Comparison of ENCODE assay signal across 37 mouse cellular contexts in the genomic region with DNA sequence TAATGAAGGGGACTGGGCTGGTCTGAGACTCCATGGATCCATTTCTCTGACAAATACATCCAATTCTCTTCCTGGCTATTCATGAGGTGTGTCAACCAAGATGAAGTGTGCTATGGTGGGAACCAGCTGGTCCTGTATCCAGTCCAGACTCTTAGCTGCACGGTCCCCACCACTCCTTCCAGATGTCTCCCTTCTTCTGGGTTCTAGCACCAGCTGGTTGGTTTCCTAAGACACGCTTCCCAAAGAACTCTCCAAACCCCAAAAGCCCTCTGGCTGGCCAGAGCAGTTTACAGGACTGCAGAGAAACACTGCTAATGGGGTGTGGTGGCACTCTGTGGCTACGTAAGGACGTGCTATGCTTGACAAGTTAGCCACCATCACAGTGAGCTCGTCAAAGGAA. TPM values are rescaled to one million over a fixed set of nuclear protein-coding genes. Genes with fewer than 3 reads are reported as not detected.
DNase-seq lines count a peak whose midpoint lies in the region; ATAC-seq and TF ChIP-seq lines count a peak whose summit lies in the region.
"Had no signal": no experiment of that assay in that cellular context is flagged by ENCODE, and none has a peak within 500 bp of the region (broad histone marks: within the 10 kb centered on the region; RNA-seq: fewer than 3 reads in every experiment).

No protein-coding gene starts in this region.

- WGBS in kidney, embryonic 15.5 days = 71% methylated on average over 5 of the region's 5 CpGs
- 38% methylated on average over 5 of the region's 5 CpGs for WGBS in lung, embryonic 14.5 days

- H3K4me3 ChIP-seq in kidney, embryonic 15.5 days (replicated peaks) = no peak overlapping the region
- H3K4me3 ChIP-seq in lung, embryonic 14.5 days (ENCODE audit: low read depth, low read length) = no peak overlapping the region
- H3K4me3 ChIP-seq: embryonic facial prominence, embryonic 10.5 days; embryonic facial prominence, embryonic 15.5 days; forebrain, embryonic 12.5 days; heart, embryonic 12.5 days; hindbrain, embryonic 13.5 days; limb, embryonic 13.5 days; midbrain, embryonic 13.5 days; neural tube, embryonic 13.5 days had no signal

- no peak for ATAC-seq in kidney, embryonic 15.5 days (replicated peaks; ENCODE audit: low FRiP score)
- peak; percentile 98 for ATAC-seq in lung, embryonic 14.5 days (ENCODE audit: insufficient read depth)
- ATAC-seq: activated CD4-positive, CD25-positive, alpha-beta regulatory T cell, adult 4 months; forebrain, postnatal 0 days; intestine, postnatal 0 days; midbrain, embryonic 13.5 days had no signal

- peak; percentile 91 for DNase-seq in heart, adult 11 months
- no peak for DNase-seq in heart, adult 8-10 months (ENCODE audit: low spot score)
- peak; percentile 19 to 21 for DNase-seq in kidney, postnatal 4 days
- DNase-seq in lung, embryonic 14.5 days = peak; percentile 97
- DNase-seq in lung, postnatal 14 days = peak; percentile 75
- DNase-seq in ovary, postnatal 14 days (ENCODE audit: low spot score) = no peak
- no peak for DNase-seq in layer of hippocampus, adult 8-10 months (ENCODE audit: low spot score in 2 of 2)
- DNase-seq: cerebellum, adult 2 months; cerebellum, postnatal 25 days; forebrain, postnatal 0 days; gastrocnemius, postnatal 10 days; kidney, postnatal 14 days; spleen, adult 18-20 months; thymus, postnatal 4 days had no signal

- H3K4me1 ChIP-seq in kidney, embryonic 15.5 days = peaks cover 20% of the 10 kb centered on the region
- peaks cover 26% of the 10 kb centered on the region for H3K4me1 ChIP-seq in lung, embryonic 14.5 days (ENCODE audit: insufficient read depth)
- H3K4me1 ChIP-seq: embryonic facial prominence, embryonic 15.5 days; forebrain, embryonic 12.5 days; hindbrain, embryonic 13.5 days; limb, embryonic 13.5 days; neural tube, embryonic 13.5 days had no signal

- H3K27ac ChIP-seq in kidney, embryonic 15.5 days = no peak overlapping the region
- H3K27ac ChIP-seq in lung, embryonic 14.5 days (ENCODE audit: low read depth) = no peak overlapping the region
- H3K27ac ChIP-seq: embryonic facial prominence, embryonic 10.5 days; embryonic facial prominence, embryonic 15.5 days; forebrain, embryonic 12.5 days; hindbrain, embryonic 13.5 days; limb, embryonic 13.5 days; midbrain, embryonic 13.5 days; neural tube, embryonic 13.5 days had no signal

- no peaks in the 10 kb centered on the region for H3K27me3 ChIP-seq in kidney, embryonic 15.5 days
- H3K27me3 ChIP-seq in lung, embryonic 14.5 days (ENCODE audit: insufficient read depth, low read length) = no peaks in the 10 kb centered on the region
- H3K27me3 ChIP-seq: CH12.LX; embryonic facial prominence, embryonic 15.5 days; heart, embryonic 12.5 days; limb, embryonic 13.5 days; midbrain, embryonic 13.5 days; neural tube, embryonic 13.5 days had no signal

- no peaks in the 10 kb centered on the region for H3K9me3 ChIP-seq in kidney, embryonic 15.5 days (replicated peaks)
- no peaks in the 10 kb centered on the region for H3K9me3 ChIP-seq in lung, embryonic 14.5 days (ENCODE audit: low read depth, low read length)
- H3K9me3 ChIP-seq: embryonic facial prominence, embryonic 10.5 days; embryonic facial prominence, embryonic 15.5 days; forebrain, embryonic 12.5 days; heart, embryonic 12.5 days; hindbrain, embryonic 13.5 days; limb, embryonic 13.5 days; midbrain, embryonic 13.5 days; neural tube, embryonic 13.5 days had no signal

- H3K36me3 ChIP-seq in kidney, embryonic 15.5 days = no peaks in the 10 kb centered on the region
- H3K36me3 ChIP-seq in lung, embryonic 14.5 days (ENCODE audit: insufficient read depth) = no peaks in the 10 kb centered on the region
- H3K36me3 ChIP-seq: embryonic facial prominence, embryonic 10.5 days; embryonic facial prominence, embryonic 15.5 days; forebrain, embryonic 12.5 days; heart, embryonic 12.5 days; hindbrain, embryonic 13.5 days; limb, embryonic 13.5 days; midbrain, embryonic 13.5 days; neural tube, embryonic 13.5 days had no signal

- H3K4me2 ChIP-seq in kidney, embryonic 15.5 days = no peak overlapping the region
- H3K4me2 ChIP-seq in lung, embryonic 14.5 days = no peak overlapping the region
- H3K4me2 ChIP-seq: embryonic facial prominence, embryonic 15.5 days; forebrain, embryonic 12.5 days; heart, embryonic 12.5 days; hindbrain, embryonic 13.5 days; limb, embryonic 13.5 days; liver, embryonic 11.5 days; midbrain, embryonic 13.5 days; neural tube, embryonic 13.5 days had no signal

- no peak overlapping the region for H3K9ac ChIP-seq in kidney, embryonic 15.5 days
- no peak overlapping the region for H3K9ac ChIP-seq in lung, embryonic 14.5 days
- H3K9ac ChIP-seq: embryonic facial prominence, embryonic 15.5 days; forebrain, embryonic 12.5 days; forebrain, postnatal 0 days; heart, embryonic 12.5 days; hindbrain, embryonic 13.5 days; limb, embryonic 13.5 days; midbrain, embryonic 13.5 days; neural tube, embryonic 13.5 days had no signal

- TF ChIP-seq CTCF in lung, embryonic 14.5 days (IDR thresholded peaks at IDR 0.05; ENCODE audit: low read depth) = no peak

RNA-seq across cellular contexts. Expression of a gene that starts 20.5 kb away (rescaled TPM):
- total RNA-seq in heart, adult 8-10 months (2022) = 1 to 10 TPM; 2.7 to 5.1 (median 2.9) TPM
- polyA plus RNA-seq in kidney, embryonic 15.5 days (2015; fragmentation: Nextera tagmentation; extraction: Ambion mirVana) = 15.5 and 16.8 TPM in 2 replicates
- 16.4 and 18.1 TPM in 2 replicates for polyA plus RNA-seq in lung, embryonic 14.5 days (2014; fragmentation: Nextera tagmentation; extraction: Ambion mirVana)
- total RNA-seq in layer of hippocampus, adult 8-10 months (2022) = 10 to 100 TPM; 22.1 to 26.4 (median 24.1) TPM
- total RNA-seq: CH12.LX had no signal

RNA-seq across cellular contexts. Expression of a gene that starts 40.4 kb away (rescaled TPM):
- not detected for total RNA-seq in heart, adult 8-10 months (2022)
- polyA plus RNA-seq in kidney, embryonic 15.5 days (2015; fragmentation: Nextera tagmentation; extraction: Ambion mirVana) = 0.18 and 0.34 TPM in 2 replicates
- polyA plus RNA-seq in lung, embryonic 14.5 days (2014; fragmentation: Nextera tagmentation; extraction: Ambion mirVana) = 0.16 and 0.32 TPM in 2 replicates
- total RNA-seq in layer of hippocampus, adult 8-10 months (2022) = not detected
- total RNA-seq: adrenal gland, adult 2 months; CH12.LX; forebrain, postnatal 0 days; gastrocnemius, postnatal 10 days; layer of hippocampus, adult 18-20 months; left cerebral cortex, adult 8-10 months; left cerebral cortex, postnatal 36 days; megakaryocyte, adult 5-6 weeks had no signal
- polyA plus RNA-seq: activated CD4-positive, CD25-positive, alpha-beta regulatory T cell, adult 4 months; adrenal gland, adult 2 months; C2C12; embryonic facial prominence, embryonic 15.5 days; forebrain, embryonic 12.5 days; gonadal fat pad, adult 2 months; heart, embryonic 12.5 days; heart, postnatal 0 days; hindbrain, embryonic 13.5 days; liver, embryonic 11.5 days; liver, embryonic 16.5 days; midbrain, embryonic 13.5 days; neural tube, embryonic 13.5 days; thymus, postnatal 0 days had no signal

Comparison
In these comparisons a context has a peak if more than half of its experiments do, and no peak if none do; other contexts are left out.
1. DNase-seq: peak in heart, adult 11 months (single experiment), kidney, postnatal 4 days (2 of 2), lung, embryonic 14.5 days (single experiment) and lung, postnatal 14 days (single experiment); none in heart, adult 8-10 months (single experiment), ovary, postnatal 14 days (single experiment) and layer of hippocampus, adult 8-10 months (0 of 2).